Mouse (Mus musculus): ENCODE data around the gene A630001G21Rik. TPM values are rescaled to one million over a fixed set of nuclear protein-coding genes. Genes with fewer than 3 reads are reported as not detected.

A630001G21Rik gene
- total RNA-seq, 2 experiments from 2014 or later, result 0.17 to 1.2 TPM

- no peak for DNase-seq (ENCODE audit: low spot score in 2 of 2)
Observed at GRCm38 (mm10) chr1:85692281-85692680, 86.2 kb downstream of the A630001G21Rik start.

DNA sequence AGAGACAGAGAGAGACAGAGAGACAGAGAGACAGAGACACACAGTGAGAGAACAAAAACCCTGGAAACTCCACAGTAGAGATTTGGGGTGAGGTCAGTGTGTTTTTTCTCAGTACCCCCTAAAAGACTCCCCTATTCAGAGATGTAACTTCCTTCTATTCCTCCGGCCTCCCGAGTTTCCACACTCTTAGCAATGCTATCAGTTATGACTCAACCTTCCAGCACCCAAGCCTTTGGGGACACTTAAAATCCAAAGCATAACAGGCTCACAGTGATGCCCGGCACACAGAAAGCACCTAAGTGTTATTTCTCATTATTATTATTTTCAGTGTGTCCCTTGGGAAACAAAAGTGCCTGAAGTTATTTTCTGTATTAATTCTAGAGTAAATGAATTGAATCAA lies 87.9 kb downstream of the A630001G21Rik start:
- intact Hi-C loops (cut with DNase I), result no loop called here
- DNase-seq (ENCODE audit: low spot score in 2 of 2), result no peak

More at GRCm38 (mm10) chr1:85692281-85692680, 86.2 kb downstream of the A630001G21Rik start:
- intact Hi-C loops (cut with DNase I), result no loop called here

DNA sequence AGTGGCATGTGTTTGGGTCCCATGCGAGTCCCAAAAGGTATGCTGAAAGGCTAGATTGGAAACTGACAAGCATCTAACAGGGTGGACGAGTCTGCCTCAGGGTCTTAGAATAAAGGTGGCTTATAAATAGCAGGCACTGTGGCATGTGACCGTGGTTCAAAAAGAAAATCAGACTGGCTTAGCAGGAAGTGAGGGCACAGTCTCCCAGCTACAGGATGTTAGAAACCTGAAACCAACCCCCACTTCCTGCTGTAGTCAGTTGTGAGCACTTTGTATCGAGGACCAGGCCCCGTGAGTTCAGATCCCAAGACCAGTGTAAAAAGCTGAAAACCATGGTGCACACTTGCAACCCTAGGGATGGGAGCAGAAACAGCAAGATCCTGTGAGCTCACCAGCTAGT lies 91.1 kb downstream of the A630001G21Rik start:
- intact Hi-C loops (cut with DNase I), result no loop called here
- DNase-seq (ENCODE audit: low spot score in 2 of 2), result no peak

- intact Hi-C loops (cut with DNase I), result no loop called here
- DNase-seq (ENCODE audit: low spot score in 2 of 2), result no peak
Observed at GRCm38 (mm10) chr1:85686666-85687065, 91.8 kb downstream of the A630001G21Rik start.

- no peak for DNase-seq (ENCODE audit: low spot score in 2 of 2)
- intact Hi-C loops (cut with DNase I), result no loop called here
Observed at GRCm38 (mm10) chr1:85680226-85680625, 98.2 kb downstream of the A630001G21Rik start.

Small RNA genes lying within 50 kb of the gene (microRNA-seq; reads per million reads assigned to microRNA genes)
- not detected for gene Gm25472
- gene Mir8096, result not detected

Other genes with a start within 250 kb of the A630001G21Rik start
- not detected for gene G530012D18Rik, start 203.0 kb downstream of the A630001G21Rik start, total RNA-seq (2021)
- 1 to 10 TPM in 1 of 2 experiments, under 1 TPM in 1; 0.62 to 1.2 TPM for gene Sp110, start 179.8 kb downstream of the A630001G21Rik start, total RNA-seq (2021)
- 1 to 10 TPM in 1 of 2 experiments, under 1 TPM in 1; 0.86 to 1.2 TPM for gene Sp140, start 178.3 kb downstream of the A630001G21Rik start, total RNA-seq (2021)
- gene Sp100, start 128.7 kb downstream of the A630001G21Rik start, total RNA-seq (2021), result 1 to 10 TPM; 2.0 to 3.6 TPM
- gene Cab39, start 14.8 kb upstream of the A630001G21Rik start, total RNA-seq (2021), result 100 to 1,000 TPM; 150 to 163 TPM
- 100 to 1,000 TPM; 719 to 821 TPM for gene Itm2c, start 115.6 kb upstream of the A630001G21Rik start, total RNA-seq (2021)
- gene 4933407L21Rik, start 149.8 kb upstream of the A630001G21Rik start, total RNA-seq (2021), result 1 to 10 TPM; 6.5 to 7.5 TPM
- gene Gpr55, start 182.4 kb upstream of the A630001G21Rik start, total RNA-seq (2021), result not detected
- under 1 TPM; 0.36 to 0.99 TPM for gene Spata3, start 238.2 kb upstream of the A630001G21Rik start, total RNA-seq (2021)

Data from left cerebral cortex, postnatal 36 days (tissue).